Mouse (Mus musculus) layer of hippocampus, adult 2 months (tissue): ENCODE measurements around the gene Clip3. TPM values are rescaled to one million over a fixed set of nuclear protein-coding genes. Genes with fewer than 3 reads are reported as not detected.
A peak's percentile ranks its signal among the peaks of the same experiment; 100 is the strongest.

Experiments
- DNase-seq, 2 experiments: peaks; one replicate each; pipeline ENCODE4 v3.0.0; 2022; ENCODE audit warnings: low spot score in 2 of 2
- H3K27ac ChIP-seq: fragments of 200-600 bp; 2 replicates; pipeline ENCODE4 v1.8.1; 2022
- H3K4me3 ChIP-seq: fragments of 200-600 bp; 2 replicates; pipeline ENCODE4 v1.8.1; 2022; ENCODE audit warnings: mild to moderate bottlenecking
- CTCF ChIP-seq: fragments of 200-600 bp; conservative IDR thresholded peaks from 2 replicates; pipeline ENCODE4 v1.8.1; 2022; ENCODE audit warnings: antibody characterized with exemption, mild to moderate bottlenecking, moderate library complexity
- long read RNA-seq, 2 experiments: library from polyadenylated mRNA; stranded (forward); transcript quantifications; one replicate each; pipeline ENCODE4 v2.0.0; 2021; ENCODE audit warnings: borderline mapping rate in 2 of 2
- total RNA-seq, 2 experiments: library from RNA; stranded (reverse); gene quantifications; 2 replicates each; pipeline ENCODE4 v1.2.3; 2021

Gene Clip3
- 100 to 1,000 TPM; 453 to 474 TPM for total RNA-seq
- long read RNA-seq, experiment 1, partial matches to known transcripts, result 108 of 140 reads
- long read RNA-seq, experiment 1, other reads (novel, unspliced or antisense), result 30 of 140 reads
- long read RNA-seq, experiment 2, partial matches to known transcripts, result 120 of 158 reads
- long read RNA-seq, experiment 2, other reads (novel, unspliced or antisense), result 38 of 158 reads

GRCm38 (mm10) chr7:30291215-30292131, at the start of gene Clip3:
TSS of gene Clip3 (plus strand) at chr7:30291728.
- DNase-seq, result peak; percentile 93 to 94
- TF ChIP-seq CTCF, result peak; percentile 20; the same call in 1 of the 2 replicates
- Histone ChIP-seq H3K27ac (peak within 1 kb of the TSS; percentile 99), H3K4me3 (peak within 1 kb of the TSS; percentile 89)

DNA sequence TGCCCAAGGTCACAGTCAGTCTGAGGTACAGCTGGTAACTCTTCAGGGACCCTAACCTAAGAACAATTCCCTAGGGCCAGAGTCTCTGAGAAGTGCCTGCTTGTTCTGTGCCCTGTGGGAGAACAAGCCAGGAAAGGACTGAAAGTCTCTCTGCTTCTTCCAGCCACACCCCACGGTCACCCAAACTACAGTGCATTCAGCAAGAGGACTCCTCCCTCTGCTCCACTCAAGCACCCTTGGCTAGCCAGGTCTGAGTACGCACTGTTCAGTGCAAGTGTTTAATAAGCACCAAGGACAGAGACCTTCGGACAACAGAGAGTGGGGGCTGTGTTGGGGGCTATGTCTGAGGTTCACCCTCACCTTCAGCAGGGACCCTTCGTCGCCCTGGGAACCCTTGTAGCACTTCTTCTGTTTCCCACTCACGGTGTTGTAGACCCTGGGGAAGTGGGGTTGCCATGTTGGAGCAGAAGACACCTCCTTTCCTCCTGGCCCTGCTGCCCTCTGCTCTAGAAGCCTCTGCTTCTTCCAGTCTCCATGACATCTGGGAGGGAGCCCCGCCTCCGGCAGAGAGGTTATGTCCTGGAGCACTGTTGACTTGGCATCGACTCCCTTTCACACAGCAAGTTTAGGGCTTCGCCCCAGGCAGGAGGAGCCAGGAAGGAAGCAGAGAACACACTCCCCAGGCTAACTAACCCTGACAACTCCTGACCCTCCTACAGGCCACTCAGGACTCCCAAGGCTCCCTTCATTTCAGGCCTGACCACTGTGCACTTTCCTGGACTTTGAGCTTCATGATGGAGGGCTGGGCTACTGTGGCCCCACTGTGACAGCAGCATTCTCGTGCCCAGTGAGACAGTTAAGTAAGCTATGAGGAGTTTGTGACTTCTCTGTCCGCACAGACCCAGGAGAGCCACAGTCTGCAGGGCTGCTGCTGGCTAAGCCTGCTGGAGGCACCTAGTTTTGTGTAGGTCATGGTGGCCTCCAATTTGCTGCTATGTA, 39.3 kb upstream of the Clip3 start:
- Histone ChIP-seq H3K4me3 (no peak overlapping the region), H3K27ac (no peak overlapping the region)
- TF ChIP-seq CTCF, result no peak
- no peak for DNase-seq

DNA sequence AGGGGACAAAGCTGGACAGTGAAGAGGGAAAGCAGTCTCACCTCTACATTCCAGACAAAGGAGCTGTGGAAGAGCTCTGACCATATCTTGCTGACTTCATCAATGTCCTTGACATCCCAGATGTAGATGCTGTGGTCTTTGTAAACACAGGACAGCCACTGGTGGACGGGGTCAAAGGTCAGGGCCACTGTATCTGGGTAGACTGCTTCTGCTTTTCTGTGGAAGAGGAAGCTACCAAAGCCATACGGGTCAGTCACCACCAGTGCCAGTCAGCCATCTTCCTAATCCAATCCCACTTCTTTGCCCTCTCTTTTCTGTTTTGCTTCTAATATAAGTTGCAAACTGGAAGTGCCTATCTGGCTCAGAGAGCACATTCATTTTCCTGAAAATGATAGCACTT, 26.5 kb upstream of the Clip3 start:
- no peak overlapping the region for H3K4me3 ChIP-seq
- DNase-seq, result no peak
- no peak overlapping the region for H3K27ac ChIP-seq
- no peak for TF ChIP-seq CTCF

- Histone ChIP-seq H3K27ac (no peak overlapping the region), H3K4me3 (no peak overlapping the region)
- TF ChIP-seq CTCF, result no peak
- DNase-seq, result no peak
Observed at GRCm38 (mm10) chr7:30265531-30265930, 26.0 kb upstream of the Clip3 start.

DNA sequence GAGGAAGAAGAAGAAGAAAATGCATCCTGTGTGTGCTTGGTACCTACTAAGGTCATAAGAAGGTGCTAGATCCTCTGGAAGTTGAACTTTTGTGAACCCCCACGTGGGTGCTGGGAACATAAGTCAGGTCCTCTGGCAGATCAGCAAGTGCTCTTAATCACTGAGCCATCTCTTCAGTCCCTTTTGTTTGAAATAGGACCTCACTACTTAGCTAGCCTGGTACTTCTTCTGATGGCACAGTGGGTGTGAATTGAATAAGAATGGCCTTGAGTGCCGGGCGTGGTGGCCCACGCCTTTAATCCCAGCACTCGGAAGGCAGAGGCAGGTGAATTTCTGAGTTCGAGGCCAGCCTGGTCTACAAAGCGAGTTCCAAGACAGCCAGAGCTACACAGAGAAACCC, 25.6 kb upstream of the Clip3 start:
- TF ChIP-seq CTCF, result no peak
- no peak for DNase-seq
- H3K4me3 ChIP-seq, result no peak overlapping the region
- no peak overlapping the region for H3K27ac ChIP-seq

DNA sequence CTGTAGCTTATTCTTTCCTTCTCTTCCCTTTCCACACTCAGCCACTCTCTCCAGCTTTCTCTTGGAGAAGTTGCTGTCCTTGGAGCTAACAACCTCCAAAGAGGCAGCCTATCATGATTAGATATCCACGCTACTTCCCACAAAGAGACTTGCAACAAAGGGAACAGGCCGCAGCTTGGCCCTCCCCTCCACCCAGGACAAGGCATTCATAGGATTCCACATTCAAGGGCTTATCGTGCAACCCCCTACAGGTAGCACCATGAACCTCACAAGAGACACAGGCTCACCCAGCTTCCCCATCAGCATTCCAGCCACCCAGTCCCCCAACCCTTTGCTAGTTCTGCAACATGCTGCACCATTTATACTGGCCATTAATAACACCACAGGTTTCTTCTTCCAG, 24.7 kb upstream of the Clip3 start:
- TF ChIP-seq CTCF, result no peak
- DNase-seq, result no peak
- no peak overlapping the region for H3K27ac ChIP-seq
- no peak overlapping the region for H3K4me3 ChIP-seq

DNA sequence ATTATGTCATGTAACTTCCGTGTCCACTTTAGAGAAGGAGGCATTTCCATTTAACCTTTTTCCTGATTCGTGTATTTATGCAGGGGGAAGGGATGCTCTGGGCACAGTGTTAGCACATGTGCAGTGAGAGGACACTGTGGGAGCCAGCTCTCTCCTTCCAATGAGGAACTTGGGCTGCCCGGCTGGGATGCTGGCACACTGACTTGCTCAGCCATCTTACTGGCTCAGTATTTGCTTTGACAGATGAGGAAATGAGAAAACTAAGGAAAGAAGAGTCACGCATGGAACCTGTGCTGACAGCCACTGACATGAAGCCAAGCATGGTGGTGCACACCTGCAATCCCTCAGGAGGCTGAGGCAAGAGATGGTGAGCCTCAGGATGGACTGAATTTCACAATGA, 21.9 kb upstream of the Clip3 start:
- H3K27ac ChIP-seq, result no peak overlapping the region
- no peak overlapping the region for H3K4me3 ChIP-seq
- no peak for TF ChIP-seq CTCF
- no peak for DNase-seq

DNA sequence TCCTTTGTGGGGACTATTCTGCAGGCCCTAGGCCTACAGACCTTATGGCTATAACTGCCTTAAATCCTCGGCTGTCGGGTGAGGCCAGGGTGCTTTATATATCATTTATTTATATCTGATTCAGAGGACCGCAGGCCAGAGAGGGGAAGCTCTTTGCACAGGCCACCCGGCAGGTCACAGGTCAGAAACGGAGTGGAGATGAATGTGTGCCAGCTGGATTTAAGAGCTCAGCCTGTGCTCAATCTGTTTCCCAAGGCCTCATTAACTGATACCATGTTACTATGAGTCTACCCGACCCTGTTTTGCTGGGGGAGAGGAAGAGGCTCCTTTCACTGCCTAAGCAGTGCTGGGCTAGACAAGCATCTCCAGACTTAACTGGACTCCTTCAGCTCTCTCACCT, 17.1 kb upstream of the Clip3 start:
- TF ChIP-seq CTCF, result no peak
- Histone ChIP-seq H3K4me3 (no peak overlapping the region), H3K27ac (no peak overlapping the region)
- DNase-seq, result no peak

DNA sequence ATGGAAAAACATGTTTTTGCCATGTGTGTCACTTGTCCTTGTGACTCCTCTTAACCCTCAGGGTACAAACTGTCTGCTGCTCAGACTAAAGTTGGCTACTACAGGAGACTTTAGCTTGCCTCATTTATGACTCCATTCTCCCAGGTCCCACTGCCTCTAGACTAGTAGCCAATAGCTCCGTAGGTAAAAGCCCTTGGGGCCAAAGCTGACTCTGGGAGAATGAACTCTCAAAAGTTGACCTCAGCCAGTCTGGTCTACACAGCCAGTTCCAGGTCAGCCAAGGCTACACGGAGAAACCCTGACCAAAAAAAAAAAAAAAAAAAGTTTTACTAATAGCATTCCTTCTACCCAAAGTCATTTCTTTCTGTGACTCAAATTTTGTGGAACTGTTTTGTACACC, 12.6 kb upstream of the Clip3 start:
- Histone ChIP-seq H3K27ac (no peak overlapping the region), H3K4me3 (no peak overlapping the region)
- no peak for TF ChIP-seq CTCF
- no peak for DNase-seq

DNA sequence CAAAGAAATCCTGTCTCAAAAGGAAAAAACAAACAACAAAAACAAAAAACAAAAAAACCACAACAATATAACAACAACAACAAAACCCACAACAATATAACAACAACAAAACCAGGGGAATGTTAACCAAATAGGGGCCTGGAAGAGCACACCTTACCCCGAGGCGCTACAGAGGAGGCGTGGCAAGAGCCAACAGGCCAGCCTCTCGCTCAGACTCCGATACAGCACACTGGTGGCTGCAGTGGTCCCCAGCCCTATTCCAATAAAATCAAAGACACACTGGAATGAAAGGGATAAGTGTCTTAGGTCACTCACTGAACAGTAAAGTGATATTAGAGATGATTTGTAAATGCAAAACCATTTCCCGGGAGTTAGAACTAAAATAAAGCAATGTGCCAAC, 12.0 kb upstream of the Clip3 start:
- Histone ChIP-seq H3K4me3 (peak overlapping the region; percentile 86), H3K27ac (0 out of 2 replicates have a peak overlapping the region, but pooled peaks have one; percentile 95)
- DNase-seq, result no peak
- TF ChIP-seq CTCF, result no peak

GRCm38 (mm10) chr7:30279951-30280669, 11.4 kb upstream of the Clip3 start, which contains the start of the genes Thap8 and Wdr62:
TSS of gene Thap8 (plus strand) at chr7:30280094.
TSS of gene Wdr62 (minus strand) at chr7:30280419.
- no peak for TF ChIP-seq CTCF
- DNase-seq, result peak; percentile 89 to 91
- peak within 1 kb of the TSS; percentile 86 for H3K4me3 ChIP-seq
- H3K27ac ChIP-seq, result peak within 1 kb of the TSS; percentile 95

- Histone ChIP-seq H3K27ac (peak overlapping the region; percentile 95), H3K4me3 (peak overlapping the region; percentile 86)
- no peak for TF ChIP-seq CTCF
- peak; percentile 83 to 87 for DNase-seq
Observed at GRCm38 (mm10) chr7:30280670-30281138, 10.8 kb upstream of the Clip3 start.
